15 mouse cellular contexts compared by ENCODE assay signal in the genomic region with DNA sequence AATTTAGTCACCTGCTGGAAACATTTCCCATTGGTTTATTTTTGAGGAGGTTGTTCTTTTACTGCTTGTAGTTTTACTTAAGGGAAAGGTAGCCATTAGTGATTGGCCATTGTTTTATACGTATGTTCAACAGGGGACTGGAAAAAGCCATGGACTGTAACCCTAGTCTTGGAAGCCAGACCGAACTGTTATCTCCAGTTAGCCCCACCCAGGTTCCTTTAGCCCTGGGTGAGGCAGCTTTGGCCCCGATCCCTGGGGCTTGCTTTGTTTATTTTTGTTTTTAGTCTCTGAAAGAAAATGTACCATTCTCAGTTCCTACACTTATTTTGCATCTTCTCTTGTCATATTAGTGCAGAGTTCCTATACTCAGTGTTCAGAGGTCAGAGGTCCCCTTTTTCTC.
DNase-seq lines count a peak whose midpoint lies in the region; ATAC-seq and TF ChIP-seq lines count a peak whose summit lies in the region.
"Had no signal": no experiment of that assay in that cellular context is flagged by ENCODE, and none has a peak within 500 bp of the region (broad histone marks: within the 10 kb centered on the region; RNA-seq: fewer than 3 reads in every experiment).

No protein-coding gene starts in this region.

- ATAC-seq in heart, embryonic 12.5 days (ENCODE audit: insufficient number of reproducible peaks, low FRiP score), result 0 out of 2 replicates have a peak, but pooled peaks have one; percentile 70
- peak; percentile 83 for ATAC-seq in erythroblast, adult 5-6 weeks (replicated peaks; ENCODE audit: low FRiP score, poor library complexity, severe bottlenecking)
- peak; percentile 84 for ATAC-seq in liver, embryonic 11.5 days (replicated peaks; ENCODE audit: low FRiP score)
- ATAC-seq: forebrain, embryonic 13.5 days had no signal

- no peaks in the 10 kb centered on the region for H3K36me3 ChIP-seq in heart, embryonic 12.5 days
- H3K36me3 ChIP-seq in heart, embryonic 10.5 days, result no peaks in the 10 kb centered on the region
- H3K36me3 ChIP-seq in liver, embryonic 11.5 days (ENCODE audit: control insufficient read depth, insufficient read depth, low read length), result no peaks in the 10 kb centered on the region
- H3K36me3 ChIP-seq in small intestine, adult 2 months (ENCODE audit: control insufficient read depth, insufficient read depth, low read length), result no peaks in the 10 kb centered on the region
- H3K36me3 ChIP-seq: embryonic facial prominence, embryonic 15.5 days; heart, embryonic 15.5 days; hindbrain, embryonic 15.5 days had no signal

- WGBS in heart, embryonic 12.5 days, result 34% methylated on average over 3 of the region's 3 CpGs
- 38% methylated on average over 3 of the region's 3 CpGs for WGBS in heart, embryonic 10.5 days
- WGBS in liver, embryonic 11.5 days, result 30% methylated on average over 3 of the region's 3 CpGs
- 15% methylated on average over 3 of the region's 3 CpGs for WGBS in small intestine, adult 2 months

- no peak overlapping the region for H3K27ac ChIP-seq in heart, embryonic 12.5 days (ENCODE audit: poor library complexity, severe bottlenecking)
- H3K27ac ChIP-seq in heart, embryonic 10.5 days, result no peak overlapping the region
- no peak overlapping the region for H3K27ac ChIP-seq in liver, embryonic 11.5 days (ENCODE audit: low read depth, low read length)
- 0 out of 2 replicates have a peak overlapping the region, but pooled peaks have one; percentile 9 for H3K27ac ChIP-seq in small intestine, adult 2 months (ENCODE audit: insufficient read depth, low read depth, low read length)
- H3K27ac ChIP-seq: embryonic facial prominence, embryonic 15.5 days; forebrain, embryonic 13.5 days; heart, embryonic 15.5 days; hindbrain, embryonic 15.5 days had no signal

- no peak overlapping the region for H3K9ac ChIP-seq in heart, embryonic 12.5 days
- no peak overlapping the region for H3K9ac ChIP-seq in liver, embryonic 11.5 days (ENCODE audit: low read depth, low read length)
- H3K9ac ChIP-seq: embryonic facial prominence, embryonic 15.5 days; forebrain, embryonic 13.5 days; heart, embryonic 15.5 days; hindbrain, embryonic 15.5 days had no signal

- no peak overlapping the region for H3K4me2 ChIP-seq in heart, embryonic 12.5 days
- no peak overlapping the region for H3K4me2 ChIP-seq in liver, embryonic 11.5 days
- H3K4me2 ChIP-seq: embryonic facial prominence, embryonic 15.5 days; forebrain, embryonic 13.5 days; heart, embryonic 15.5 days; hindbrain, embryonic 15.5 days; midbrain, embryonic 11.5 days had no signal

- H3K4me1 ChIP-seq in heart, embryonic 12.5 days (replicated peaks), result peaks cover 15% of the 10 kb centered on the region
- H3K4me1 ChIP-seq in heart, embryonic 10.5 days, result peaks cover 25% of the 10 kb centered on the region
- H3K4me1 ChIP-seq in liver, embryonic 11.5 days (replicated peaks; ENCODE audit: control insufficient read depth, insufficient read depth, low read length), result peaks cover 9% of the 10 kb centered on the region
- H3K4me1 ChIP-seq in small intestine, adult 2 months (ENCODE audit: control insufficient read depth, insufficient read depth, insufficient read length, low read length), result peaks cover 7% of the 10 kb centered on the region

- DNase-seq in heart, embryonic 10.5 days (ENCODE audit: low spot score), result no peak
- DNase-seq in liver, embryonic 11.5 days (ENCODE audit: low spot score), result no peak
- DNase-seq in right cerebral cortex, adult 2 months (ENCODE audit: low spot score in 2 of 2), result no peak
- DNase-seq in ovary, postnatal 10 days (ENCODE audit: low spot score), result no peak
- DNase-seq: adrenal gland, adult 2 months; cerebellum, adult 8-10 months; kidney, adult 9 months had no signal

- TF ChIP-seq POLR2A in small intestine, adult 2 months (IDR thresholded peaks at IDR 0.05; ENCODE audit: low read depth, low read length), result no peak

- H3K27me3 ChIP-seq in heart, embryonic 12.5 days (replicated peaks), result no peaks in the 10 kb centered on the region
- H3K27me3 ChIP-seq in heart, embryonic 10.5 days (ENCODE audit: insufficient read depth, poor library complexity, severe bottlenecking), result no peaks in the 10 kb centered on the region
- no peaks in the 10 kb centered on the region for H3K27me3 ChIP-seq in liver, embryonic 11.5 days (replicated peaks; ENCODE audit: control insufficient read depth, insufficient read depth, low read length)
- no peaks in the 10 kb centered on the region for H3K27me3 ChIP-seq in small intestine, adult 2 months (ENCODE audit: control insufficient read depth, insufficient read depth, low read length)
- H3K27me3 ChIP-seq: embryonic facial prominence, embryonic 15.5 days; forebrain, embryonic 13.5 days; heart, embryonic 15.5 days; hindbrain, embryonic 15.5 days had no signal

- H3K9me3 ChIP-seq in heart, embryonic 12.5 days (replicated peaks), result no peaks in the 10 kb centered on the region
- no peaks in the 10 kb centered on the region for H3K9me3 ChIP-seq in heart, embryonic 10.5 days
- H3K9me3 ChIP-seq in liver, embryonic 11.5 days (ENCODE audit: control insufficient read depth, low read length), result no peaks in the 10 kb centered on the region
- H3K9me3 ChIP-seq: embryonic facial prominence, embryonic 15.5 days; forebrain, embryonic 13.5 days; heart, embryonic 15.5 days; hindbrain, embryonic 15.5 days had no signal

- H3K4me3 ChIP-seq in heart, embryonic 12.5 days, result no peak overlapping the region
- H3K4me3 ChIP-seq in heart, embryonic 10.5 days, result no peak overlapping the region
- no peak overlapping the region for H3K4me3 ChIP-seq in liver, embryonic 11.5 days (ENCODE audit: low read depth, low read length)
- no peak overlapping the region for H3K4me3 ChIP-seq in small intestine, adult 2 months (ENCODE audit: low read depth, low read length)
- H3K4me3 ChIP-seq: embryonic facial prominence, embryonic 15.5 days; forebrain, embryonic 13.5 days; heart, embryonic 15.5 days; hindbrain, embryonic 15.5 days had no signal

- no peak for TF ChIP-seq CTCF in small intestine, adult 2 months (IDR thresholded peaks at IDR 0.05; ENCODE audit: extremely low read depth, insufficient read length, insufficient replicate concordance, low read depth, low read length)
